Mouse (Mus musculus) MEL (cell line): ENCODE measurements at regions not wholly inside any gene's neighbourhood (a gene's known extent, or its start where the extent isn't known, plus 50 kb on each side); places are given as distances from the start of the nearest gene placed in this dataset.

Experiments used
- CTCF ChIP-seq, 3 experiments: IDR thresholded peaks in 2 of 3; conservative IDR thresholded peaks in 1 of 3; 2 replicates each; pipeline ENCODE4 v1.5.1; 2011 to 2012; ENCODE audit warnings: low read length in 3 of 3, low read depth in 2 of 3, mild to moderate bottlenecking in 2 of 3, improper control_type of control experiment in 1 of 3, inconsistent platforms in 1 of 3, mixed read lengths in 1 of 3, moderate library complexity in 1 of 3; ENCODE audit not compliant: control insufficient read depth in 1 of 3, insufficient read depth in 1 of 3, poor library complexity in 1 of 3, severe bottlenecking in 1 of 3
- EP300 ChIP-seq, 2 experiments: IDR thresholded peaks; 2 replicates each; pipeline ENCODE4 v1.6.1; 2011; ENCODE audit warnings: improper control_type of control experiment in 2 of 2, low read length in 2 of 2, low read depth in 1 of 2, mild to moderate bottlenecking in 1 of 2
- MAX ChIP-seq: IDR thresholded peaks from 2 replicates; pipeline ENCODE4 v1.6.1; 2011; ENCODE audit warnings: low read length, improper control_type of control experiment
- MYB ChIP-seq: IDR thresholded peaks from 2 replicates; pipeline ENCODE4 v1.6.1; 2011; ENCODE audit warnings: mild to moderate bottlenecking, low read depth, low read length, improper control_type of control experiment
- NRF1 ChIP-seq: IDR thresholded peaks from 2 replicates; pipeline ENCODE4 v1.6.1; 2014; ENCODE audit warnings: low read depth, mild to moderate bottlenecking, inconsistent platforms, low read length, improper control_type of control experiment, moderate library complexity; ENCODE audit not compliant: poor library complexity, insufficient read depth, severe bottlenecking
- POLR2A ChIP-seq, 2 experiments: IDR thresholded peaks; 2 replicates each; pipeline ENCODE4 v1.6.1; 2011 to 2012; ENCODE audit warnings: low read length in 2 of 2, mild to moderate bottlenecking in 2 of 2, control low read depth in 1 of 2, improper control_type of control experiment in 1 of 2, low read depth in 1 of 2, moderate library complexity in 1 of 2; ENCODE audit not compliant: control insufficient read depth in 1 of 2, insufficient read depth in 1 of 2, poor library complexity in 1 of 2
- TAL1 ChIP-seq: IDR thresholded peaks from 2 replicates; pipeline ENCODE4 v1.6.1; 2012; ENCODE audit warnings: mild to moderate bottlenecking, inconsistent platforms, low read length, moderate library complexity, mixed read lengths
- USF2 ChIP-seq, 2 experiments: IDR thresholded peaks; 2 replicates each; pipeline ENCODE4 v1.6.1; 2011 to 2012; ENCODE audit warnings: improper control_type of control experiment in 2 of 2, low read length in 2 of 2, borderline replicate concordance in 1 of 2, inconsistent platforms in 1 of 2, low read depth in 1 of 2, mild to moderate bottlenecking in 1 of 2; ENCODE audit not compliant: insufficient read depth in 1 of 2
- ZMIZ1 ChIP-seq: IDR thresholded peaks from 2 replicates; pipeline ENCODE4 v1.6.1; 2012; ENCODE audit warnings: low read depth, mild to moderate bottlenecking, inconsistent platforms, low read length, improper control_type of control experiment, moderate library complexity
- ZNF384 ChIP-seq: IDR thresholded peaks from 2 replicates; pipeline ENCODE4 v1.6.1; 2012; ENCODE audit warnings: low read depth, mild to moderate bottlenecking, inconsistent platforms, low read length, improper control_type of control experiment

- TF ChIP-seq TAL1 (no peak), NRF1 (no peak), CTCF (IDR thresholded peaks at IDR 0.05 in 2 of 3, conservative IDR thresholded peaks at IDR 0.05 in 1 of 3; ENCODE audit: control insufficient read depth in 1 of 3, insufficient read depth in 1 of 3, low read depth in 2 of 3, low read length in 3 of 3, poor library complexity in 1 of 3, severe bottlenecking in 1 of 3) (no peak), ZMIZ1 (no peak), MYB (no peak), POLR2A (IDR thresholded peaks at IDR 0.05; ENCODE audit: control insufficient read depth in 1 of 2, insufficient read depth in 1 of 2, low read depth in 1 of 2, low read length in 2 of 2, poor library complexity in 1 of 2) (no peak), MAX (no peak), EP300 (IDR thresholded peaks at IDR 0.05; ENCODE audit: low read depth in 1 of 2, low read length in 2 of 2) (no peak), USF2 (IDR thresholded peaks at IDR 0.05; ENCODE audit: borderline replicate concordance in 1 of 2, insufficient read depth in 1 of 2, low read depth in 1 of 2, low read length in 2 of 2) (no peak), ZNF384 (no peak)
Measured at GRCm38 (mm10) chr1:154027303-154027702, 127.3 kb upstream of the Teddm2 start.
